Mouse (Mus musculus) thymus, postnatal 10 days (tissue): Measurements from ENCODE around the gene Olfr1496.
"Not testable (repeated sequence)": the region's sequence is repeated elsewhere in the genome, so short reads cannot be mapped to it uniquely, and the experiment has no call there.

Source experiments
- DNase-seq, 2 experiments: peaks; one replicate each; pipeline ENCODE4 v3.0.0; 2021; ENCODE audit warnings: low spot score in 2 of 2

The Olfr1496 gene

GRCm38 (mm10) chr19:13777578-13777977 is at the start of gene Olfr1496:
Gene Olfr1496 (plus strand): TSS chr19:13777878.
- no peak for DNase-seq

- no peak for DNase-seq
Measured at GRCm38 (mm10) chr19:13739428-13739827, 38.2 kb upstream of the Olfr1496 start, which contains the start of gene Olfr1494. Gene Olfr1494 (plus strand): TSS chr19:13739728.

GRCm38 (mm10) chr19:13749366-13749765 is 28.3 kb upstream of the Olfr1496 start:
- DNase-seq = no peak

- no peak for DNase-seq
Measured at GRCm38 (mm10) chr19:13764306-13764705, 13.4 kb upstream of the Olfr1496 start, which contains the start of gene Olfr1495. Gene Olfr1495 (plus strand): TSS chr19:13764606.

DNA sequence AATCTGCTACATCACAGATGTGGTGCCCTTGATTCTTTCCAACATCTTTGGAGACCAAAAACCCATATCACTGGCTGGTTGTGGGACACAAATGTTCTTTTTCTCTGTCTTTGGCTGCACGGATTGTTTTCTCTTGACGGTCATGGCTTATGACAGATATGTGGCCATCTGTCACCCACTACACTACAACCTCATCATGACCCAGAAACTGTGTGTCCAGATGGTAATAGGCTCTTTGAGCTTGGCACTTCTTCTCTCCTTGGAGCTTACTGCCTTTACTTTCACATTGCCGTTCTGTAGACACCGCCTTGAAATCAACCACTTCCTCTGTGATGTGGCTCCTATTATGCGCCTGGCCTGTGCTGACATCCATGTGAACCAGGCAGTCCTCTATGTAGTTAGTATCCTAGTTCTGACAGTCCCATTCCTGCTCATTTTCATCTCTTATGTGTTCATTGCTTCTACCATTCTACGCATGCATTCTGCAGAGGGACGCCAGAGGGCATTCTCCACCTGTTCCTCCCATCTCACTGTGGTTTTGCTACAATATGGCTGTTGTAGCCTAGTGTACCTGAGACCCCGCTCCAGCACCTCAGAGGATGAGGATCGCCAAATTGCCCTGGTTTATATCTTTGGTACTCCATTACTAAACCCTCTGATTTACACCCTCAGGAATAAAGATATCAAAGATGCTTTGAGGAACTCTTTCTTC is 9.0 kb upstream of the Olfr1496 start:
- no peak for DNase-seq

- no peak for DNase-seq
Measured at GRCm38 (mm10) chr19:13798102-13798501, 20.4 kb downstream of the Olfr1496 start, which contains the start of gene Olfr1497. Gene Olfr1497 (minus strand): TSS chr19:13798202.

- not testable (repeated sequence) for DNase-seq
Measured at GRCm38 (mm10) chr19:13805486-13805885, 27.8 kb downstream of the Olfr1496 start.

DNA sequence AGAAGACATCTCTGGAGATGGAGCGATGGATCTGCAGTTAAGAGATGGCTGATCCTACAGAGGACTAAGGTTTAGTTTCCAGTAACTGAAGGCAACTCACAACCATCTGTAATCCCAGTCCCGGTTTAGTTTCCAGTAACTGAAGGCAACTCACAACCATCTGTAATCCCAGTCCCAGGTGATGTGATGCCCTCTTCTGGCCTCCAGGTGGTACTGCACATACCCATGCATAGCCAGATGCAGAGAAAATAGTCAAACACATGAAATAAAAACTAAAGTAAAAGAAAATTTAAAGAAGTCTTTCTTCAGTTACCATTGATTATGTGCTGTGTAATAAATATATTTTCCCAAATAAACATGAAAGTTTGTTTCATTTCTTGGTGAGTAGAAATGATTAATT is 35.1 kb downstream of the Olfr1496 start:
- DNase-seq = no peak

- no peak for DNase-seq
Measured at GRCm38 (mm10) chr19:13818827-13819226, 41.1 kb downstream of the Olfr1496 start.

DNA sequence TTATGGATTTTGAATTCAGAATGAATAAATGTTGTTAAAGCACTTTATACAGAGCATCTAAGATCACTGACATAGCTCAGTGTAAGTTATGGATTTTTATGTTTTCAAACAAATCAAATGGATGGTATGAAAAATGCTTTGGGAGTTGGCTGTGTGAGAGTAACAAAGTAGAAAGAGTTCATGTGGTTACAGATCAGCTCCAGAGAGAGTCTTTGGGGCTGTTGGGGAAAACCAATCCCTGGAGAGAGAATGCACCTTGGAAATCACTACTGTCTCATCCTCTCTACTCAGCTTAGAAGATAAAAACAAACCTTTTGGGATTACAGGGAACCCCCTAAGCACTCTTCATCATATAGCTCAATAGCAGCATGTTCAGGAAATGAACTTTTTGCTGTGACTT is 41.7 kb downstream of the Olfr1496 start, which contains the start of gene Olfr1499:
Gene Olfr1499 (minus strand): TSS at position 101 of the 400 bp plus-strand sequence.
- no peak for DNase-seq

DNA sequence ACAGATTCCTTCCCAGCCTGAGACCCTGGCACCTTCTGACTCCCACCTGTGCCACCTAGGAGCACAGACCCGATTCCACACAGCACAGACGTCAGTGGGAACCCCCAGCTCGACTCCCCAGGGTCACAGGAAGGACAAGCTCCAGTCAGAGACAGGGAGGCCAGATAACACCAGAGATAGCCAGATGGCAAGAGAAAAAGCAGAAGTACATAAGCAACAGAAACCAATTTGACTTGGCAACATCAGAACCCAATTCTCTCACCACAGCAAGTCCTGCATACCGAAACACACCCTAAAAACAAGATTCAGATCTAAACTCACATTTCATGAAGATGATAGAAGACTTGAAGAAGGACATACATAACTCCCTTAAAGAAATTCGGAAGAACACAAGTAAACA is 43.2 kb downstream of the Olfr1496 start:
- no peak for DNase-seq

GRCm38 (mm10) chr19:13828447-13828846 is 50.8 kb downstream of the Olfr1496 start:
- DNase-seq = no peak

GRCm38 (mm10) chr19:13830388-13830787 is 52.7 kb downstream of the Olfr1496 start, which contains the start of gene Olfr1500:
Gene Olfr1500 (minus strand): TSS chr19:13830488.
- no peak for DNase-seq
